Mouse (Mus musculus) spleen, adult 2 months (tissue): ENCODE data around the gene Tmem9b. TPM values are rescaled to one million over a fixed set of nuclear protein-coding genes. Genes with fewer than 3 reads are reported as not detected.

ENCODE experiments used
- DNase-seq, 2 experiments: peaks; one replicate each; pipeline versions ENCODE4 v3.0.0 to v3.0.0-alpha.2; 2012 to 2021; ENCODE audit warnings: low spot score in 2 of 2, low read depth in 1 of 2
- H3K27ac ChIP-seq: fragments of 200-500 bp; 2 replicates; pipeline ENCODE4 v1.5.1; 2012; ENCODE audit warnings: low read length, inconsistent platforms; ENCODE audit not compliant: insufficient read depth
- H3K27me3 ChIP-seq: fragments of 200-500 bp; 2 replicates; pipeline ENCODE4 v1.6.1; 2012; ENCODE audit warnings: mild to moderate bottlenecking, moderate library complexity, low read length, inconsistent platforms; ENCODE audit not compliant: control insufficient read depth, insufficient read depth
- H3K36me3 ChIP-seq: fragments of 200-500 bp; 2 replicates; pipeline ENCODE4 v1.6.1; 2012; ENCODE audit warnings: mild to moderate bottlenecking, low read length, inconsistent platforms; ENCODE audit not compliant: control insufficient read depth, insufficient read depth
- H3K4me1 ChIP-seq: fragments of 200-500 bp; 2 replicates; pipeline ENCODE4 v1.6.1; 2011; ENCODE audit warnings: inconsistent platforms; ENCODE audit not compliant: control insufficient read depth, insufficient read depth, insufficient read length
- H3K4me3 ChIP-seq: fragments of 200-500 bp; 2 replicates; pipeline ENCODE4 v1.5.1; 2011; ENCODE audit warnings: mild to moderate bottlenecking, inconsistent platforms; ENCODE audit not compliant: insufficient read depth, insufficient read length; ENCODE audit errors: extremely low read depth
- CTCF ChIP-seq: fragments of 200-500 bp; IDR thresholded peaks from 2 replicates; pipeline ENCODE4 v1.5.1; 2011; ENCODE audit warnings: mild to moderate bottlenecking, inconsistent platforms; ENCODE audit not compliant: insufficient read depth, insufficient read length, insufficient replicate concordance; ENCODE audit errors: extremely low read depth
- POLR2A ChIP-seq: fragments of 200-500 bp; IDR thresholded peaks from 2 replicates; pipeline ENCODE4 v1.6.1; 2011; ENCODE audit warnings: low read depth, low read length, inconsistent platforms
- WGBS: fragments of 180-500 bp; shearing (Covaris S2); methylation state at CpG from one replicate; pipeline ENCODE4 v1.1.7; 2018; 5-methylcytosine and 5-hydroxymethylcytosine counted together
- polyA plus RNA-seq: library from polyadenylated mRNA; depleted of rRNA; stranded (reverse); fragments of >200 nt; gene quantifications from 2 replicates; pipeline ENCODE4 v1.2.3, GENCODE M21; 2012

Tmem9b gene
- polyA plus RNA-seq, 1 experiment, result 18.3 TPM

DNA sequence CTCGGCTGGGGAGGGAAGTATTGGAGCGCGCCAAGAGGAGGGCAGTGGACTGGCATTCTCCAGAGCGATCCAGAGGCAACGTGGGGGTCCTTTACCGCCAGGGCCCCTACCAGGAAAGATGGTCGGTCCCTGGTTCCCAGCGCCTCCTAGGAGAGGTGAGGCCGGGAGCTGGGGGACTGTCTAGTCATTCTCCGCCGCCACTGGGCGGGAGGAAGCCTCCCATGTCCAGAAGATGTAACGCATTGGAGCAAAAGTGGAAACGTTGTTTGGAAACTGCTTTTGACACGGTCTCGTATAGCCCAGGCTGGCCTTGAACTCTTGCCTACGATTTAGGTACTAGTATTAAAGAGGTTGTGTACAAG is 48.7 kb downstream of the Tmem9b start:
- Histone ChIP-seq H3K27me3 (no peaks in the 10 kb centered on the region), H3K36me3 (0 out of 2 replicates have a peak, but pooled peaks cover 2% of the 10 kb centered on the region), H3K4me1 (peaks cover 5% of the 10 kb centered on the region; the same call in 1 of the 2 replicates), H3K27ac (peak overlapping the region; percentile 7; the same call in 1 of the 2 replicates), H3K4me3 (peak overlapping the region; percentile 70)
- WGBS, result 5% methylated on average over 16 of the region's 17 CpGs
- DNase-seq, result no peak
- TF ChIP-seq POLR2A, result no peak
- no peak for TF ChIP-seq CTCF

DNA sequence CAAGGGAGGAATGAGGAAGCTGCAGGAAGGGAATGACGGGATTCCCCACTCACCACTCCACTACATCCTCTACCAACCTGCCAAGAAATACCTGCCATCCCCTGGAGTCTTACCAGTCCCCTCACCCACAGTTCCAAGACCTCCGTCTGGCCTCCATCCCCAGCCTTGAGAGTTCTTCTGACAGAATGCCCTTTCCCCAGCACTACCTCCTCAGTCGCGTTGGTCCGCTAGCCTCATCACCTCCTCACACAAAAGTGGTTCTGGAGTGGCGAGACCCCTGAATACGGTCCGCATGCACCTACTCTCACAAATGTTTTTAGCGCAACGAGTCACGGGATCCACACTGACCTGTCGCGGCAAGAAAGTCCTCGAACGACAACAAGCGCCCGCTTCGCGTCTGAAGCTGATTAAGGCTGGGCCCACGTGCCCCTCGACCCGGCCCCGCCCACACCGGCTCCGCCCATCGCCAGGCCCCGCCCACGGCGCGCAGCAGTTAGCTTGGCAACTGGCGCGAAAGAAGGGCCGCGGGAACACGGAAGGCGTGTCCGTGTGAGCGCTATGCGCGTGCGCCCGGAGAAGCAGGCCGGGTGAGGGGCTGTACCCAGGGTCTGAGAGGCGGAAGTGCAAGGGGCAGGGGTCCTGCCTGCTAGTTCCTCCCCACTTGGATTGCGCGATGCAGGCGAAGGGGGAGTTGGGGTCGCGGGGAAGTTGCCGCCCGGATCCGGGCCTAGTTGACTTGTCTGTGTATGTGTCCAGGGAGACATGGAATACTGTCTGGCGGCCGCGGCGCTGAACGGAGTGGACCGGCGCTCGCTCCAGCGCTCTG is 49.3 kb downstream of the Tmem9b start, which contains the start of the genes St5 and Akip1:
TSS of gene St5 (minus strand) at position 416 of the 826 bp plus-strand sequence.
TSS of gene Akip1 (plus strand) at position 501 of the 826 bp plus-strand sequence.
- Histone ChIP-seq H3K4me1 (peaks cover 5% of the 10 kb centered on the region; the same call in 1 of the 2 replicates), H3K27me3 (no peaks in the 10 kb centered on the region), H3K27ac (peak within 1 kb of the TSS; percentile 7; the same call in 1 of the 2 replicates), H3K36me3 (no peaks in the 10 kb centered on the region), H3K4me3 (peak within 1 kb of the TSS; percentile 70)
- TF ChIP-seq POLR2A (peak; percentile 70; the same call in 1 of the 2 replicates), CTCF (no peak)
- DNase-seq, result peak; percentile 78 to 91
- WGBS, result 3% methylated on average over 61 of the region's 61 CpGs

DNA sequence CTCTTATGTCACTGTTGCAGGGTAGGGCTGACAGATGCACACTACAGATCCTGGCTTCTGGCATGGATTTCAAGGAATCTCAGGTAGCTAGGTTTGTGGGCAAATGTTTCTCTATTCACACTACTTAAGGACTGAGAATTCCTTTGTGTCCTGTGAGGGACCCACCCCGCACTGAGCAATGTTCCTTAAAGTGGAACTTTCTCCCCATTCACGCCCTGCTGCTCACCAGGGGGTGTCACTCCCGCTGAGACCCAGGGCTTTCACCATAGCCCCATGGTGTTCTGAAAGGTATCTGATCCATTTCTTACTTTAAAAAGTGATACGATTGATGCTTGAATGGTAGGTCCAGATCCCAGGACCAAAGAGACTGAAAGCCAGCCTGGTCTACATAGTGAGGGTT is 50.0 kb downstream of the Tmem9b start:
- no peaks in the 10 kb centered on the region for H3K36me3 ChIP-seq
- H3K27ac ChIP-seq, result no peak overlapping the region
- TF ChIP-seq POLR2A (no peak), CTCF (no peak)
- H3K27me3 ChIP-seq, result no peaks in the 10 kb centered on the region
- no peak overlapping the region for H3K4me3 ChIP-seq
- 79% methylated on average over 4 of the region's 4 CpGs for WGBS
- no peak for DNase-seq
- H3K4me1 ChIP-seq, result peaks cover 5% of the 10 kb centered on the region; the same call in 1 of the 2 replicates

DNA sequence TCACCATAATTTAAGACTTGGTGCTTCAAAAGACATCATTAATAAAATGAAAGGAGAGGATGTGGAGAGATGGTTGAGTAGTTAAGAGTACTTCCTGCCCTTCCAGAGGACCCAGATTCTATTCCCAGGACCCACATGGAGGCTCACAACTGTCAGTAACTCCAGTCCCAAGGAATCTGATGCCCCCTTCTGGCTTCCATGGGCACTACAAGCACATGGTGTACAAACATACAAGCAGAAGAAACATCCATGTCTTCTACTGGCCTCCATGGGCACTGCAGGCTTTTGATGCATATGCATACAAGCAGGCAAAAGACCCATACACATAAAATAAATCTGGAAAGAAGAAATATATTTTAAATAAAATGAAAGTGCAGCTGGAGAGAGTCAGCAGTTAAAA is 52.5 kb downstream of the Tmem9b start:
- peaks cover 5% of the 10 kb centered on the region; the same call in 1 of the 2 replicates for H3K4me1 ChIP-seq
- DNase-seq, result no peak
- no peaks in the 10 kb centered on the region for H3K27me3 ChIP-seq
- TF ChIP-seq CTCF (no peak), POLR2A (no peak)
- H3K36me3 ChIP-seq, result no peaks in the 10 kb centered on the region
- H3K27ac ChIP-seq, result no peak overlapping the region
- H3K4me3 ChIP-seq, result no peak overlapping the region

DNA sequence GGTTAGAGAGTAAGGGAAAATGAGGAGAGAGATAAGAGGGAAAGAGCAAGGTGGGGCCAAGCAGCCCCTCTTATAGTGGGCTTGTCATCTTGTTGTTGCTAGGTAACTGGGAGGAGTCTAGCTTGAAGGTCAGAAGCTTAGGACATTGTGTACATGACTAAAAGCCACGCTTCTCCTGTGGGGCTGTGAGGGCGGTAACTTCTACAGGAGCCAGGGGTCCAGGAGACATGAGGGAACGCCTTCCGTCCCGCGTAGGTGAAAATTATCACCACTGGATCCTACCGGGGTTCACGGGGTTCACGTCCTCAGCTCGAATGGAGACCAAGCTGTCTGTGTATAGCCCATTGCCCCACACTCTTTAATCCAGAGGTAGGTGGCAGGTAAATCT is 57.3 kb downstream of the Tmem9b start:
- no peaks in the 10 kb centered on the region for H3K36me3 ChIP-seq
- no peaks in the 10 kb centered on the region for H3K27me3 ChIP-seq
- no peak for DNase-seq
- WGBS, result 93% methylated on average over 10 of the region's 10 CpGs
- H3K4me3 ChIP-seq, result no peak overlapping the region
- H3K27ac ChIP-seq, result no peak overlapping the region
- TF ChIP-seq POLR2A, result no peak
- TF ChIP-seq CTCF, result no peak
- H3K4me1 ChIP-seq, result no peaks in the 10 kb centered on the region

DNA sequence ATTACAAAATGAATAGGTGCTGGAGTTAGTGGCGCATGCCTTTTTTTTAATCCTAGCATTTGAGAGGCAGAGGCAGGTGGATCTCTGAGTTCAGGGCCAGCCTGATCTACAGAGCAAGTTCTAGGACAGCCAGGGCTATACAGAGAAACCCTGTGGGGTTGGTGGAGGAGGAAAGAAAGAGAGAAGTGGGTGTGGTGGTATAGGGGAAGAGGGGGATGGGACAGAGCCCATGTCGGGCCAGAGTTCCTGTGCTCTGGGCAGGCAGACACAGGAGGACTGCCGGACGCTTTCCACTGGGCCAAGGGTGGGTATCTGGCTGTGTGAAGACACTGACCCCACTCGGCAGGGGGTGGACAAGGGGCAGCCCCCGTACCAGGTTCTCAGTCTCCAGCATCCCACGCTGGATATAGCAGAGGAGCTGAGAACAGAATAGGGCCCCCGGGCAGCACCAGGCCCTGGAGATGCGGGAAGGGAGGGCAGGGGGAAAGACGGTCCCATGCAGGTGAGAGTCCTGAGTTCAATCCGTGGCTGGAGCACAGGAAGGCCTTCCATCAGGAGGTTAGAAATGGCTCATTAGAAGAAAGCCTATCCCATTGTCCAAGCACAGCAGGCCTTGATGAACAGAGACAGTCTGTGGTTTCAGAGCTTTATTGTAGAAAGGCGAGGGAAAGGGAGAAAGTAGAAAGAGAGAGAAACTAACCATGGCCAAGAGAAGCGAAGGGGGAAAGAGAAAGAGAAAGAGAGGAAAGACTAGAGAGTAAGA is 57.9 kb downstream of the Tmem9b start:
- H3K27ac ChIP-seq, result no peak overlapping the region
- TF ChIP-seq POLR2A (no peak), CTCF (no peak)
- no peaks in the 10 kb centered on the region for H3K4me1 ChIP-seq
- no peak for DNase-seq
- no peaks in the 10 kb centered on the region for H3K36me3 ChIP-seq
- no peaks in the 10 kb centered on the region for H3K27me3 ChIP-seq
- H3K4me3 ChIP-seq, result no peak overlapping the region
- 84% methylated on average over 13 of the region's 13 CpGs for WGBS
